Mouse (Mus musculus) kidney, adult 18-20 months (tissue): ENCODE measurements at regions not wholly inside any gene's neighbourhood (a gene's known extent, or its start where the extent isn't known, plus 50 kb on each side); places are given as distances from the start of the nearest gene placed in this dataset.

ENCODE experiments used
- DNase-seq: peaks from one replicate; pipeline ENCODE4 v3.0.0; 2021

DNA sequence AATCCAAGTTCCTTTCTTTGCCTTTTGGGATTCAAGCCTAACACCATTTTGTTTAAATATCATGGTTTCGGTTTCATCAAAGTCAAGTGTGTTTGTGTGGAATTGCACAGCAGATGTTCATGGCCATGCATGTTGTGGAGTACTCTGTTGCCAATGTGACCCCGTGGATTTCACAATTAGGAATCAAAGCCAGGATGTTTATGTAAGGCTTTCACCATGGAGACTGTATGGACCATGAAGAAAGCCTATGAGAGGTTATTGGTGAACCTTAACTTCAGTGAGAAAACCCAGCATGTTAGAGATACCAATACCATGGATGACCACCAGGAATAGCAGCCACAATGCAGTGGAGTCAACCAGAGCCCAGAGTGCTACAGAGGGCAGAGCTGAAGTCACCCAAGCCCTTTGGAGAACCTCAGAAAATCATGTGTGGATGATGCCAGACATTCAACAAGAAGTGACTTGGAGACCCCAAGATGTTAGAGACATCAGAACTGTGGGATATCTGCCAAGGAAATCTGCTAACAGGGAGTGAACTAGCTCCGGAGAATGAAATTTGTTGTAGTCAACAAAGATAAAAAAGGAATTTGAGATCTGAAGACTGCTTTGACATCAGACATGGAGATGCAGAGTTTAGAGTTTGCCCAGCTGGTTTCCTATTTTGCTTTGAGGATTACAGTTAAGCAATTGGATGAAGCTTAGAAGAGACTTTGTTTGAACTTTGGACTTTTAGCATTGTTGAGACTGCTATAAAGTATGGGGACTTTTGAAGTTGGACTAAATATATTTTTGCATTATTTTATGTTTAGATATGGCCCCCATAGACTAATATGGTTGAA is 615.3 kb downstream of the Tmem182 start:
- DNase-seq: no peak

DNA sequence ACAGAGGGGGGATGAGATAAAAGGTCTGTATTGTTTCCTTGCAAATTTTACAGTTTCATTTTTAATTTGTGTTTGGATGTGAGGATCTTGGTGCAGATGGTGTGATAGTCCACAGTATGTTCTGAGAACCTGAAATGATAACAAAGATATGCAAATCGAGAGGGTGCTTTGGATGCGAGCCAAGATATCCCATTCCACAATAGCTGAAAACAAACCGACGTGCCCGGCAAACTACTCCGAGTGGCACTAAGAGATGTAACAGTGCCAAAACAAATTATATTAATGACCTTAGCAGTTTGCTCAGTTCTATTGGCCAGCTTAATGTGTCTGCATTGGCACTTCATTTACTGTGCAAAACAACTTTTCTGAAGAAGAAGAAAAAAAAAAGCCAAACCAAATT is 622.5 kb downstream of the Tmem182 start:
- DNase-seq: no peak

GRCm38 (mm10) chr1:41431127-41431690 is 625.8 kb downstream of the Tmem182 start:
- no peak for DNase-seq

- no peak for DNase-seq
Measured at GRCm38 (mm10) chr1:41435379-41435778, 630.0 kb downstream of the Tmem182 start.

DNA sequence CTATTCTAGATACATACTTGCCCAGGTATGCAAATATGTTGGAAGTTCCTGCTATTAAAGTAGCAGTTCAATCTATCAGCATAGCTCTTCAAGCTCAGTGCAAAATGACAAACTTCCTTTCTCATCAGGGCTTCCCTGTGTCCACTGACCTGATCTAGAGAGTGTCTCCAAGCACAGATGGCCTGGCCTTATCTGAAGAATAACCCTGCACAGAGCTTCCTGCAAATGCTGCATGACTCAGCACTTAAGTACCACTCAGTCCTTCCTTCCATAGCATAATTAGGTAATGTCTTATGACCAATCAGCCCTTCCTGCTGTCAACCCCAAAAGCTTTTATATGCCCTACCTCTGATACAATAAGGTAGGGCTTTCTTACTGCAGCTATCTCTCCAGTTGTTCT is 644.6 kb downstream of the Tmem182 start:
- DNase-seq: no peak
